Mouse (Mus musculus) left cerebral cortex, adult 2 months (tissue): ENCODE data around the gene Slc25a35. TPM values are rescaled to one million over a fixed set of nuclear protein-coding genes. Genes with fewer than 3 reads are reported as not detected.
"Not testable (repeated sequence)": the region's sequence is repeated elsewhere in the genome, so short reads cannot be mapped to it uniquely, and the experiment has no call there.

ENCODE experiments used
- DNase-seq, 2 experiments: peaks; one replicate each; pipeline ENCODE4 v3.0.0; 2021 to 2022; ENCODE audit warnings: low spot score in 2 of 2, mixed read lengths in 1 of 2; ENCODE audit errors: extremely low spot score in 1 of 2
- H3K27ac ChIP-seq: fragments of 200-600 bp; 2 replicates; pipeline ENCODE4 v1.8.1; 2022
- H3K4me3 ChIP-seq: fragments of 200-600 bp; 2 replicates; pipeline ENCODE4 v1.8.1; 2022
- CTCF ChIP-seq: fragments of 200-600 bp; IDR thresholded peaks from 2 replicates; pipeline ENCODE4 v1.8.1; 2022; ENCODE audit warnings: antibody characterized with exemption, mild to moderate bottlenecking, moderate library complexity
- intact Hi-C: fragments of 180-260 bp; cut with DNase I; formaldehyde crosslinking; loops from one replicate; pipeline ENCODE4 v1.15.1; 2025
- long read RNA-seq, 2 experiments: library from polyadenylated mRNA; stranded (forward); transcript quantifications; one replicate each; pipeline ENCODE4 v2.0.0; 2021; ENCODE audit warnings: borderline mapping rate in 2 of 2
- total RNA-seq, 2 experiments: library from RNA; stranded (reverse); gene quantifications; 2 replicates each; pipeline ENCODE4 v1.2.3; 2021

The Slc25a35 gene
- 1 to 10 TPM; 5.0 to 5.2 TPM for total RNA-seq
- long read RNA-seq, experiment 1, partial matches to known transcripts: 2 of 7 reads
- long read RNA-seq, experiment 1, other reads (novel, unspliced or antisense): 2 of 7 reads
- long read RNA-seq, experiment 2, partial matches to known transcripts: 0 of 4 reads
- long read RNA-seq, experiment 2, other reads (novel, unspliced or antisense): 0 of 4 reads

DNA sequence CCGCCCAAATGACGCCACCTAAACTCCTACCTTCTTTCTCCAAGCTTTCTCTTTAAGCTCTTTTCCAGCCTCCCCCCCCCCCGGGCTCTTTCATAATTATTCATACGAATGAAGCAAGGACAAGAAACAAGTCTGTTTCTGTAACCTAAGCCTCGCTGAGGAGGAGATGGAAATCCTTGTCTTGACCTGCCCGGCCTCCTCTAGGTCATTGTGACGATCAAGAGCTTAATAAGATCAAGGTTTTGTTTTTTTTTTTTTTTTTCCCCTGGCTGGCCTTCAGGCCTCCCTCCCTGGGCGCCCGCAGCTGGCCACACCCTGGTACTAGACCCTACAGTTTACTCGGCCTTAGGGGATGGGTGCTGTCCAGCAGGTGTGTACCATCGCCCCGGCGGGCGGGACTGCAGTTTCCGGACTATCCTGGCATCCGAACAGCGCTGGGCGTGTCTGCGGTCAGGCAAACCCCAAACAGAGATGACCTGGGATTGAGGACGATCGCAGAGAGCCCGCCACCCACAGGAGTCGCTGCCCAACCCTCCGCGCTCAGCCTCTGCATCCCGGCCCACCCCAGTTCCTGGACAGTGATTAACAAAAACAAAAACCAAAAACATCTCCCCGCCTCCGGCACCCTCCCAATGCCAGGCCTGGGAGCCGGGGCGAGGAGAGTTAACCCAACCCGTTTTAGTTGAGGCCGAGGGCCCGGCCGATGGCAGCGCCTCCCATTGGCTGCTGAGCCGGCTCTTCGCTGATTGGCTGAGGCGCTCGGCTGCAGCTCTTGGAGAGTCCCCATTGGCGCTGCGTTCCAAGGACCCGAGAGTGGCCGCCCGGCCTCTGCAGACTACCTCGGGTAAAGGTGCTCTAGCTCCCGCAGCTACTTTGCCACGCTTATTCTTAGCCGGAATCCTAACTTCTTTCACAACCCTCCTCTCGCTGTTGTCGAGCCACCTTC, at the start of gene Slc25a35:
TSS of gene Slc25a35 (plus strand) at position 795 of the 946 bp plus-strand sequence.
- Histone ChIP-seq H3K4me3 (peak within 1 kb of the TSS; percentile 70), H3K27ac (peak within 1 kb of the TSS; percentile 93)
- DNase-seq: peak; percentile 89 to 91
- TF ChIP-seq CTCF: no peak; the same call in none of the 2 replicates
- intact Hi-C loops: loop anchor here (2.0 to 5.0 kb wide), 2 partner anchors 29 to 65 kb away; partner anchors contain the start of gene Rpl26

DNA sequence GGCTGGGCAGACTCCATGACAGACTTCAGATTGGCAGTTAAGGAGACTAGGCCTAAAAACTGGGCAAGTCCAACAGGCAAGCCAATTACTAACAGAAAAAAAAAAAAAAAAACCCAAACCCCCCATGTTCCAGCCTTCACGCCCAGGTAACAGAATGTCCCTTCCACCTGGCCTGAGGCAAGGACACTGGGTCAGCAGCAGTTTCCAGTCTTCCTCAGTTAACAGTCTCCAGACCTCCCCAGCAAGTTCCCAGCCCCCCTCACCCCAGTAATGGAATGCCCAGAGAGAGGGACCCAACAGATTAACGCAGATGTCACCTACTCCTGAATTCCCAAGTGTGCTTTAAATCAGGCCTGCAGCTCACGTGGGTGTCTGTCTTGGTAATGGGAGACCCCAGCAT, 44.7 kb upstream of the Slc25a35 start:
- intact Hi-C loops: no loop called here
- Histone ChIP-seq H3K27ac (no peak overlapping the region), H3K4me3 (no peak overlapping the region)
- TF ChIP-seq CTCF: no peak
- DNase-seq: no peak

DNA sequence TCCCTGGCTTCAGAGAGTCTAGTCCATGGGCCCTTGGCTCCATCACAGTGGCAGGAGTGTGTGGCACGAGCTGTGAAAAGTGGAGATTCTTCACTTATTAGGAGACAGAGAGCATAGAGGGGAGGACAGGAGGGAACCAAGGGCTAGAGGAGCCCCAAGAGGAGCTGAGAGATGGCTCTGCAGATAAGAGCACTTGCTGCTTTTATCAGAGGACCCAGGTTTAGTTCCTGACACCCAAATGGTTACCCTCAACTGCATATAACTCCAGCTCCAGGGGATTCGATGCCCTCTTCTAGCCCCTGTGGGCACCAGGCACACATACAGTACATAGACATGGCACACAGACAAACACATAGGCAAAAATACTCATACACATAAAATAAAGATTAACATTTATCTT, 43.2 kb upstream of the Slc25a35 start:
- no peak overlapping the region for H3K4me3 ChIP-seq
- no peak for DNase-seq
- no peak overlapping the region for H3K27ac ChIP-seq
- no peak for TF ChIP-seq CTCF
- intact Hi-C loops: no loop called here

DNA sequence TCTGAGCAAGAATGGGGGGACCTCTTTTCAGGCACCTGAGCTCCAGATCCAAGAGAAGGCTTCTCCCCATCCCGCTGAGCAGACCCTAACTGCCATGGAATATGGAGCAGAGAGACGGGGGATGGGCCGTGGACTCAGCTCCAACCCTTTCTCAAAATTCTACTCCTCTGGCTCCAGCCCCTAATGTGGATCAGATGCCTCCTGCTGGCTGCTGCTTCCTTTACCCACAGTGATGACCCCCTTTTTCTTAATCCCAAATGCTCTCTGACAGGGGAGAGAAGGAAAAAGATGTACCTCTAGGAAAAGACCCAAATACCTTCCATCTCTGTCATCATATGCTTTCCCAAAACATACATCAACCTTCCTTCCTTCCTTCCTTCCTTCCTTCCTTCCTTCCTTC, 41.0 kb upstream of the Slc25a35 start, which contains the start of gene Odf4:
TSS of gene Odf4 (minus strand) at position 101 of the 400 bp plus-strand sequence.
- intact Hi-C loops: no loop called here
- TF ChIP-seq CTCF: no peak
- no peak within 1 kb of the TSS for H3K4me3 ChIP-seq
- no peak within 1 kb of the TSS for H3K27ac ChIP-seq
- no peak for DNase-seq

DNA sequence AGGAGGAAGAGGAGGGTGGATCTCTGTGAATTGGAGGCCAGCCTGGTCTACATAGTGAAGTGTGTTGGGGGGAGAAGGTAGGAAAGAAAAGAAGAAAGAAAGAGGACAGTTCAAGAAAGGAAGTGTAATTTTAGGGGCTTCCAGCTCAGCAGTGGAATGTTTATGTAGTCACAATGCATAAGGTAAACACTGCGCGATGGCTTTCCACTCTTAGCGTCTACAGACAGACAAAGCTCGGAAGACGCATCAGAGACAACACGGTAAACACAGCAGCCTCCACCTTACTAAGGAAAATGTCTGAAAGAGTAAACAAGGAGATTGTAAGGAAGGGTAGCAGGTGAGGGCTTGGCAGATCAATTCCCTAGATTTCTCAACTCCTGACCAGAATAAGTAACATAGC, 38.0 kb upstream of the Slc25a35 start:
- Histone ChIP-seq H3K4me3 (no peak overlapping the region), H3K27ac (no peak overlapping the region)
- intact Hi-C loops: no loop called here
- no peak for DNase-seq
- TF ChIP-seq CTCF: no peak

DNA sequence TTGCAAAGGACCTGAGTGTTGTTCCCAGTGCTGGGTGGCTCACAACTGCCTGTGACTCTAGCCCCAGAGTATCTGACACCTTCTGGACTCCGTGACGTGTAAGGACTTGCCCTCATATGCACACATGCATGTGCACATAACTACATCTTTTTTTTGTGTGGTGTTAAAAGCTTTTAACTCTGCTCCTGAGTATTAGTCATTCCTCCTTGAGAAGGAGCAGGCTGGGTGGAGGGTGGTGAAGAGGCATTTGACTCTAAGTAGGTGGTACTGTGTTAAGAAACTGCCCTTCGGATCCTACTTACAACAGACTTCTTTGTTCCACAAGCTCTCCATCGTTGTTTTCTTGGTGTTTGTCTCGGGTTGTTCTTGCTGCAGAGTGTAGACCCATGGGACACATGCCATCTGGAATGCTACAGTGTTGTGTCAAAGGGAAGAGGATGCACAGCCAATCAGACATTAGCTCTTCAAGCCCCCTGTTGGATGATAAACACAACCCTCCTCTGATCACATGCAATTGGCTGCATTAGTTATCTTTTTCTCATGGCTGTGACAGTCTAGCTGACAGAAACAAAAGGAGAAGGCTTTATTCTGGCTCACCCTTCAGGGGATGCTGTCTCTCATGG, 33.9 kb upstream of the Slc25a35 start:
- no peak overlapping the region for H3K27ac ChIP-seq
- DNase-seq: no peak
- TF ChIP-seq CTCF: no peak
- intact Hi-C loops: no loop called here
- no peak overlapping the region for H3K4me3 ChIP-seq

DNA sequence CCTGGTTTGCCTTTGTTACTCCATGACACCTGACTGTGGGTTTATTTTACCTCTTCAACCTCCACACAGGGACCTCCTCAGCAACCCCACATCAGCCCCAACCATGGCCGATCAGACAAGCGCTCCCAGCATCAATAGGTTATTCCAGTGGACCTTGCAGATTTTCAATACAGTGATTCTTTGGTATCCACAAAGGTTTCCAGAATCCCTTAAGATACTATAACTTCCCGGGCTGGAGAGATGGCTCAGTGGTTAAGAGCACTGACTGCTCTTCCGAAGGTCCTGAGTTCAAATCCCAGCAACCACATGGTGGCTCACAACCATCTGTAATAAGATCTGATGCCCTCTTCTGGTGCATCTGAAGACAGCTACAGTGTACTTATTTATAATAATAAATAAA, 31.0 kb upstream of the Slc25a35 start:
- DNase-seq, intact Hi-C loops, H3K4me3 ChIP-seq, H3K27ac ChIP-seq: not testable (repeated sequence)

DNA sequence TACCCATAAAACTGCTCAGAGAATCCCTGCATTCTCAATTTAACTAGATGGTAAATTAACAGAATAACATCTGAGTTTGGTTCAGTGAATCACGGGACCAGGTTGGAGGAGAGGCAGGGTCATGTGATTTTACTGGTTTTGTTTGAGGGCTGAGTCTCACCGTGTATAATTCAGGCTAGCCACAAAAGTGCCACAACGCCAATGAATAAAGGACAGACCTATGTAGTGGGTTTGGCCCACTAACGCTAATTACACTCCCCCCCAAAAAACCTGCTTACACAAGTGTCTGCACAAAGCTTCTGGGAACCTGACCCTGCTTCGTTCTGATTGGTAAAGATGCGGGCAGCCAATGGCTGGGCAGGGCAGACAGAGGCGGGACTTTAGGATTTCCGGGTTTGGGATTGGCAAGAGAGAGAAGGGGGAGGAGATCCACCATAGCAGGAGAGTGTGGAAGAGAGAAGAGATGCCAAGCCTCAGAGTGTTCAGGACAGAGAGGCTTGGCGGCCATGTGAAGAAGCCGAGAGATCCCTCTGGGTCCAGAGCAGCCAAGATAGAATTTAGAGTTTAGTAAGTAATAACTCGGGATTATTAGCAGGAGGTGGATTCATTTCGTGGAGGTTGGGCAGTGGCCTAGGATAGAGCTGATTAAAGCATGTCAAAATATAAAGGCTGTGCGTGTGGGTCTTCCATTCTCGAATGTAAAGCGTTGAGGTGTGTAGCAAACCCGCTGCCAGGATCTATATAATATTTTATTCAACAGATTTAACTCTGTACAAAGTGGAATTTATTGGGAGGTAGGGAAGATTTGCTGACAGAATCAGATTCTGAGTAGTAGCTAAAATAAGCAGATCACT, 28.3 kb upstream of the Slc25a35 start:
- H3K4me3 ChIP-seq: peak overlapping the region; percentile 57
- DNase-seq: peak; percentile 80 to 87
- intact Hi-C loops: loop anchor here (2.0 kb wide), 2 partner anchors 27 to 35 kb away; no protein-coding TSS in a partner anchor
- peak overlapping the region; percentile 80 for H3K27ac ChIP-seq
- TF ChIP-seq CTCF: no peak

DNA sequence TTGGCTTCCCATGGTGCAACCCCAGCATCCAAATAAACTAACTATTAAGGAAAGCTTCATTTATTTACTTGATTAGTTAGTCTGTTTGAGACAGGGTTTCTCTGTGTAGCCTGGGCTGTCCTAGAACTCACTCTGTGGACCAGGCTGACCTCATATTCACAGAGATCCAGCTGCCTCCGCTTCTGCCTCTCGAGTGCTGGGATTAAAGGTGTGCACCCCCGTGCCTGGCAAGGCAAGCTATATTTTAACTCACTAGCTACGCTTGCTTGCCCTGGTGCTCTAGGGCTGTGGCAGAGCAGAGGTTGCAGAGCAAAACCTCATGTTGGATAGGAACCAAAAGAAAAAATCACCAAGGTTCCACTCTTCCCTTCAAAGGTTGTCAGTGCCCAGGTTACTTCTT, 27.4 kb upstream of the Slc25a35 start:
- intact Hi-C loops: no loop called here
- Histone ChIP-seq H3K27ac (peak overlapping the region; percentile 78; the same call in 1 of the 2 replicates), H3K4me3 (peak overlapping the region; percentile 57)
- no peak for TF ChIP-seq CTCF
- no peak for DNase-seq

DNA sequence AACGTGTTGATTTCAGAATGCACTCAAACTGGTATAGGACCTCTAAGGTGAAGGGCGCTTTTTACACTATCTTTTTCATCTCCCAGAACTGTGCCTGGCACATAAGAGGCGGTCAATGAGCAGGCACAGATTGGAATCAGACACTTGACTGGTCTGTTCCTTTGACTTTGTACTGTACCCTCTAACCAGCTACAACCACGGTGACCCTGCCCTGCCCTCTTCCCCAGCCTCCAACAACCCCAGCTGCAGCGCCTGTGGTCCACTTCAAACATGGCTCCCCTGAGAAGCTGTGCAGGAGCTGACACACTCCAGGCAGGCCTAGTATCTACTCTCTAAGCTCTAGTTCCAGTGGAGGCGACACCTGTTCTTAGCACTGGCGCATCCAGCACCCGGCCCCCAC, 25.2 kb upstream of the Slc25a35 start:
- DNase-seq: no peak
- intact Hi-C loops: no loop called here
- Histone ChIP-seq H3K27ac (no peak overlapping the region), H3K4me3 (no peak overlapping the region)
- no peak for TF ChIP-seq CTCF

DNA sequence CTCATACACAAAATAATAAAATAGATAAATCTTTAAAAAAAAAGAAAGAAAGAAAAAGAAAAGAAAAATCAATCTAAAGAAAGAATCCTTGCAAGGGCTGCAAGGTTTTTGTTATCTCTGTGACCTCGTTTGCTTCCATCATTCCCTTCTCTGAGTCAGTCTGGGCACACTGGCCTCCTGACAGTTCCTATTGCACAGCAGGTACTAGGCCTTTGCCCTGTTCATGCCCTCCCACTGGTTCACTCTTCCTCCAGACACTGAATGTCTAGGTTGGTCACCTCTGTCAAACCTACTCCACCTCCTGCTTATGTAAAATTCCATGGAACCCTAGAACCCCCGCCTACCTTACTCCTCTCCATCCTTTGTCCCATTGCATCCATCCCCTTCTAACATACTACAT, 22.7 kb upstream of the Slc25a35 start:
- no peak for DNase-seq
- H3K4me3 ChIP-seq: no peak overlapping the region
- intact Hi-C loops: no loop called here
- no peak overlapping the region for H3K27ac ChIP-seq
- no peak for TF ChIP-seq CTCF
